Mouse (Mus musculus) limb, embryonic 14.5 days (tissue): ENCODE results near the gene Plekhh2. TPM values are rescaled to one million over a fixed set of nuclear protein-coding genes. Genes with fewer than 3 reads are reported as not detected.

Experiments
- ATAC-seq: fragments of 200-750 bp; cut with Nextera tagmentation; 2 replicates; pipeline ENCODE4 v1.8.0; 2017; ENCODE audit warnings: low read depth, moderate number of reproducible peaks, moderate TSS enrichment; ENCODE audit not compliant: low FRiP score
- DNase-seq: peaks from one replicate; pipeline ENCODE4 v3.0.0-alpha.2; 2015; ENCODE audit warnings: low spot score
- H3K27ac ChIP-seq: fragments of 300-500 bp; sonication (generic); replicated peaks from 2 replicates; pipeline ENCODE4 v1.5.1; 2014; ENCODE audit warnings: low read depth, mild to moderate bottlenecking, low read length, moderate library complexity, mixed read lengths
- H3K27me3 ChIP-seq: fragments of 300-500 bp; sonication (generic); 2 replicates; pipeline ENCODE4 v1.6.1; 2014; ENCODE audit warnings: low read length, mixed read lengths; ENCODE audit not compliant: control insufficient read depth, insufficient read depth
- H3K36me3 ChIP-seq: fragments of 300-500 bp; sonication (generic); 2 replicates; pipeline ENCODE4 v1.6.1; 2014; ENCODE audit warnings: mild to moderate bottlenecking, low read length, moderate library complexity, mixed read lengths; ENCODE audit not compliant: control insufficient read depth, insufficient read depth
- H3K4me1 ChIP-seq: fragments of 300-500 bp; sonication (generic); 2 replicates; pipeline ENCODE4 v1.6.1; 2014; ENCODE audit warnings: antibody characterized with exemption, low read length, mixed read lengths; ENCODE audit not compliant: control insufficient read depth, insufficient read depth
- H3K4me2 ChIP-seq: fragments of 300-500 bp; sonication (generic); replicated peaks from 2 replicates; pipeline ENCODE4 v1.6.1; 2014; ENCODE audit warnings: low read depth, mild to moderate bottlenecking, low read length, moderate library complexity; ENCODE audit not compliant: severe bottlenecking
- H3K4me3 ChIP-seq: fragments of 300-500 bp; sonication (generic); replicated peaks from 2 replicates; pipeline ENCODE4 v1.5.1; 2014; ENCODE audit warnings: low read length
- H3K9ac ChIP-seq: fragments of 300-500 bp; sonication (generic); 2 replicates; pipeline ENCODE4 v1.6.1; 2014; ENCODE audit warnings: mild to moderate bottlenecking, low read depth, low read length, moderate library complexity; ENCODE audit not compliant: severe bottlenecking
- H3K9me3 ChIP-seq: fragments of 300-500 bp; sonication (generic); 2 replicates; pipeline ENCODE4 v1.6.1; 2016; ENCODE audit warnings: low read length; ENCODE audit not compliant: control insufficient read depth
- POLR2A ChIP-seq: fragments of 200-500 bp; IDR thresholded peaks from 2 replicates; pipeline ENCODE4 v1.8.0; 2012; ENCODE audit warnings: inconsistent platforms, mild to moderate bottlenecking, moderate library complexity, borderline replicate concordance; ENCODE audit not compliant: insufficient read depth, insufficient read length; ENCODE audit errors: extremely low read depth
- WGBS: fragments of 180-500 bp; shearing (Covaris S2); extraction: QIAGEN DNeasy Blood & Tissue Kit; methylation state at CpG from one replicate; pipeline ENCODE4 v1.1.7; 2014; 5-methylcytosine and 5-hydroxymethylcytosine counted together
- polyA plus RNA-seq, 2 experiments: library from polyadenylated mRNA; depleted of rRNA in 1 of 2; stranded (reverse) in 1 of 2; unstranded in 1 of 2; fragments of >200 nt; fragmentation: Nextera tagmentation in 1 of 2; extraction: Ambion mirVana in 1 of 2; gene quantifications; 2 replicates each; pipeline versions ENCODE4 v1.2.1 to v1.2.3; 2012 to 2014

Gene Plekhh2
- polyA plus RNA-seq, 2 experiments, result 12.8 to 24.5 TPM

DNA sequence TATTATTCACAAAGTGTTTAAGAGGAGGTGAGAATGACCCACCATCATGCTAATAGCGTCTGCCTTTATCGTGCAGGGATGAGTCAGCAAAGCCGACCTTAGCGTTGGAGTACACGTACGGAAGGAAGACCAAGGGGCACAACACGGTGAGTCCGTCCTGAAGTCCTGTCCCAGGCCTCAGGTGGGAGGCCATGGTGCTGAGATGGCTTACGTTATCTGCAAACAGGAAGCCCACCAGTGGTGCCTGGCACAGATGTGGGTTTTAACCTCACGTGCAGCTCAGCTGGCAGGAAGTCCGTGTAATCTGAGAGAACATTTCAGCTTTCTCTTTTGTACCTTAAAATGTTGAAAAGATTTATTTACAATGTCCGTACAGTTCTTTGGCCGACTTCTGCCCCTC is 121.7 kb downstream of the Plekhh2 start:
- DNase-seq, result no peak
- peaks cover 5% of the 10 kb centered on the region; the same call in 1 of the 2 replicates for H3K36me3 ChIP-seq
- WGBS, result 75% methylated on average over 13 of the region's 13 CpGs
- TF ChIP-seq POLR2A, result no peak
- no peaks in the 10 kb centered on the region for H3K9me3 ChIP-seq
- H3K9ac ChIP-seq, result no peak overlapping the region
- no peak overlapping the region for H3K4me3 ChIP-seq
- 0 out of 2 replicates have a peak, but pooled peaks cover 11% of the 10 kb centered on the region for H3K4me1 ChIP-seq
- ATAC-seq, result no peak
- H3K4me2 ChIP-seq, result no peak overlapping the region
- no peaks in the 10 kb centered on the region for H3K27me3 ChIP-seq
- no peak overlapping the region for H3K27ac ChIP-seq

DNA sequence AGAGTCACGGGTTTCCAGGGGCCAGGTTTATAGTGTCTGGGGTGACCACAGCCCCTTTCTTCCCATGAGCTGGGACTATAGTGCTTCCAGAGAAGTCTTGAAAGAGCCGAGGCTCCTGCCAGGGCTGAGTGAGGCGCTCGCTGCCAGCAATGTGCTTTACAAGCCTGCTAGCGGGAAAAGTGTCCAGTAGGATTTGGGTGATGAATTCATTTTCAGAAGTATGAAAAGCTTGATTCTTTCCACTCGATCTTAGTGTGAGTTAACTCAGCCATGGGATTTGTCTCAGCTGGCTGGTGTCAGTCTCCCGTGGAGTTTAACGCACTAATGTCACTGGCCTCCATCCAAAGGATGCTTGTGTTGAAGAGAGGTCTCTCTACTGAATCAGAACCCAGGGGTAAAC is 124.6 kb downstream of the Plekhh2 start:
- Histone ChIP-seq H3K4me3 (no peak overlapping the region), H3K4me2 (no peak overlapping the region), H3K4me1 (0 out of 2 replicates have a peak, but pooled peaks cover 11% of the 10 kb centered on the region), H3K27me3 (no peaks in the 10 kb centered on the region), H3K9ac (no peak overlapping the region), H3K36me3 (peaks cover 7% of the 10 kb centered on the region; the same call in 1 of the 2 replicates), H3K27ac (0 out of 2 replicates have a peak overlapping the region, but pooled peaks have one; percentile 20), H3K9me3 (no peaks in the 10 kb centered on the region)
- WGBS, result 37% methylated on average over 8 of the region's 8 CpGs
- TF ChIP-seq POLR2A, result no peak
- peak; percentile 71 for ATAC-seq
- DNase-seq, result peak; percentile 64

DNA sequence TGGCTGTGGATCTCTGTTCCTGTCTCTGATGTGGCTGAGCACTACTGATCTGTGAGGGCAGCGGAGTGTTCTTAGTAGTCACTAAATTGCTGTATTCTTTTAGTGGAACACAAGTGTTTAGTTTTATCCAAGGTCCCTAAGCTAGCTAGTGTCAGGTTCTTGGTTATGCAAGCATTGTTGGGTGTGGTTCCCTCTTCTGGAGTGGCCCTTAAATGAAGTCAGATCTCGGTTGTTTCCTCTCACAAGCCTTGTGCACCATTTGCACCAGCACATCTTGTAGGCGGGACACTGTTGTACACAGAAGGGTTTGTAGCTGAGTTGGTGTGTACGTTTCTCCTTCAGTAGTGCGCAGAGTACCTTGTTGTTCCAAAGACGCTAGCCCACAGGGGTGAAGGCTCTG is 126.3 kb downstream of the Plekhh2 start:
- peaks cover 7% of the 10 kb centered on the region; the same call in 1 of the 2 replicates for H3K36me3 ChIP-seq
- H3K27me3 ChIP-seq, result no peaks in the 10 kb centered on the region
- TF ChIP-seq POLR2A, result no peak
- no peaks in the 10 kb centered on the region for H3K9me3 ChIP-seq
- H3K9ac ChIP-seq, result no peak overlapping the region
- no peak overlapping the region for H3K4me2 ChIP-seq
- no peak for DNase-seq
- H3K4me3 ChIP-seq, result no peak overlapping the region
- ATAC-seq, result no peak
- 0 out of 2 replicates have a peak, but pooled peaks cover 11% of the 10 kb centered on the region for H3K4me1 ChIP-seq
- WGBS, result 92% methylated on average over 6 of the region's 6 CpGs
- H3K27ac ChIP-seq, result no peak overlapping the region

DNA sequence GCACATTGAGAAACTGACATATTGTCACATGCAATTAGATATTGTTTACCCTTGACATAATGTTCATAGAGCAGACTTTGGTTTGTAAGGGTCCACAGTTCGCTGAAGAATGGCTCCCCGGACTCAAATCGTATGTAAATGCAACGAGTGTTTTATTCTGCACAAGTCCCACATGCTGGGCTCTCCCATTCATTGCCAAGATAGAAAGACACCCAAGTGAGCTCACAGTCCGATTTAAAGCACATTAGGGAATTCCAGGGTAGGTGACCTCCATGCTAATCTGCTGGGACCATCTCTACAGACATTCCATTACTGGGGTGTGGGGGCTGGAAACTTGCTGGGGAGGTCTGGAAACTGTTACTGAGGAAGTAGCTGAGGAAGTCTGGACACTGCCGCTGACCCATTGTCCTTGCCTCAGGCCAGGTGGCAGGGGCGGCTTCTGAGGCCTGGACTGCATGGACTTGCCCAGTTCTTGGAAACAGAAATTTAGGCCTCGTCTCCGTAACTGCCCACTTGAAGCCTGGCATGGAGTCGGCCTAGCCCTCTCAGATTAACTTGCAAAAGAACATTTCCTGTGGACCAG is 128.2 kb downstream of the Plekhh2 start:
- no peak for TF ChIP-seq POLR2A

DNA sequence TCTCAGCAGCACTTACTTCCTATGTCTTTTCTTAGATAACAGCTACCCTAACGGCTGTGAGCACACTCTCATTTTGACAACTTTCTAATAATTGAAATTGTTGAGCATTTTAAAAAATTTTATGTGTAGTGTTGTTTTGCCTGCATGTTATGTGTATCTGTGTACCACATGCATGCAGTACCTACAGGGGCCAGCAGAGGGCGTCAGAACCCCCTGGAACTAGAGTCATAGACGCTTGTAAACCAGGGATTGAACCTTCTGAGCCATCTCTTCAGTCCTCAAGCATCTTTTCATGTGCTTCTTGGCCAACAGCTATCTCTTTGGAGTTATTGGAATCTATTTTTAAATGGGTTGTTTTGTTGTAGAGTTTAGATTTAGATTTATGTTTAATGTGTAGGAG is 130.2 kb downstream of the Plekhh2 start:
- WGBS, result 36% methylated on average over 3 of the region's 3 CpGs

More for the DNA sequence above, 128.2 kb downstream of the Plekhh2 start:
- Histone ChIP-seq H3K4me2 (no peak overlapping the region), H3K27ac (no peak overlapping the region), H3K36me3 (peaks cover 7% of the 10 kb centered on the region; the same call in 1 of the 2 replicates), H3K27me3 (no peaks in the 10 kb centered on the region), H3K9me3 (no peaks in the 10 kb centered on the region), H3K4me1 (peaks cover 19% of the 10 kb centered on the region; the same call in 1 of the 2 replicates), H3K4me3 (no peak overlapping the region), H3K9ac (no peak overlapping the region)
- no peak for ATAC-seq
- 68% methylated on average over 10 of the region's 10 CpGs for WGBS
- no peak for DNase-seq

DNA sequence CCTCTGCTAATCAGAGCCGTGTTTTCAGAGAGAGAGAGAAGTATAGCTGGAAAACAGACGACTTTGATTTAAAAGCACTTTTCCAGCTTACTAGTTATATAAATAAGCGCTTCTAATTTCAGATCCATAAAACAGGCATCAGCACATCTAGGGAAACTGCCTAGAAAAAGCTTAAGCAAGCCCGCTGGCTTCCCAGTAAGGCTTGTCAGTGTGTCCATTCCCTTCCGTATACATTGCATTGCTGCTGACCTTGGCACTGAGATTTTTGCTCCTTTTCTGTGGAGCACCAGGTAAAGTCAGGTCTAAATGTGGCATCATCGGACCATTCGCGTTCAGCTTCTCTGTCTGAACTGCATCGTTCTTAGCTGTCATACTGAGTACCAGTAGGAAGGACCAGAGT is 130.6 kb downstream of the Plekhh2 start:
- DNase-seq, result no peak
- TF ChIP-seq POLR2A, result no peak
- no peaks in the 10 kb centered on the region for H3K9me3 ChIP-seq
- H3K36me3 ChIP-seq, result peaks cover 7% of the 10 kb centered on the region; the same call in 1 of the 2 replicates
- H3K4me3 ChIP-seq, result no peak overlapping the region
- H3K27me3 ChIP-seq, result no peaks in the 10 kb centered on the region
- H3K9ac ChIP-seq, result no peak overlapping the region
- 83% methylated on average over 9 of the region's 9 CpGs for WGBS
- H3K4me2 ChIP-seq, result no peak overlapping the region
- no peak for ATAC-seq
- peaks cover 14% of the 10 kb centered on the region; the same call in 1 of the 2 replicates for H3K4me1 ChIP-seq
- no peak overlapping the region for H3K27ac ChIP-seq

More for the DNA sequence above, 130.2 kb downstream of the Plekhh2 start:
- TF ChIP-seq POLR2A, result no peak
- H3K4me3 ChIP-seq, result no peak overlapping the region
- H3K4me1 ChIP-seq, result peaks cover 14% of the 10 kb centered on the region; the same call in 1 of the 2 replicates
- no peak overlapping the region for H3K27ac ChIP-seq
- H3K9me3 ChIP-seq, result no peaks in the 10 kb centered on the region
- H3K9ac ChIP-seq, result no peak overlapping the region
- ATAC-seq, result no peak
- no peaks in the 10 kb centered on the region for H3K27me3 ChIP-seq
- no peak overlapping the region for H3K4me2 ChIP-seq
- H3K36me3 ChIP-seq, result peaks cover 7% of the 10 kb centered on the region; the same call in 1 of the 2 replicates
- no peak for DNase-seq
